Mouse (Mus musculus): ENCODE results near the gene Sema3c. TPM values are rescaled to one million over a fixed set of nuclear protein-coding genes. Genes with fewer than 3 reads are reported as not detected.

Sema3c gene
- total RNA-seq, 2 experiments from 2014 or later = 20.4 to 24.8 TPM

Other genes with a start within 250 kb of the Sema3c start
- not detected for gene Speer4f2, start 201.1 kb upstream of the Sema3c start, total RNA-seq (2021)
- gene Speer4f1, start 98.2 kb upstream of the Sema3c start, total RNA-seq (2021) = not detected

Data from adrenal gland, postnatal 10 days (tissue).